ENCODE assay signal across 12 mouse cellular contexts in genomic region chr12:79674846-79675439, GRCm38 (mm10).
DNase-seq lines count a peak whose midpoint lies in the region; ATAC-seq and TF ChIP-seq lines count a peak whose summit lies in the region.
"Had no signal": no experiment of that assay in that cellular context is flagged by ENCODE, and none has a peak within 500 bp of the region (broad histone marks: within the 10 kb centered on the region; RNA-seq: fewer than 3 reads in every experiment).

No protein-coding gene starts in this region.

- no peak overlapping the region for H3K4me2 ChIP-seq in heart, embryonic 13.5 days
- H3K4me2 ChIP-seq in liver, embryonic 16.5 days (ENCODE audit: low read depth, low read length) = no peak overlapping the region
- H3K4me2 ChIP-seq in liver, embryonic 12.5 days = no peak overlapping the region
- H3K4me2 ChIP-seq: forebrain, embryonic 13.5 days; liver, embryonic 13.5 days had no signal

- no peak for TF ChIP-seq CTCF in small intestine, adult 2 months (IDR thresholded peaks at IDR 0.05; ENCODE audit: extremely low read depth, insufficient read length, insufficient replicate concordance, low read depth, low read length)

- no peaks in the 10 kb centered on the region for H3K27me3 ChIP-seq in heart, embryonic 13.5 days (replicated peaks)
- H3K27me3 ChIP-seq in heart, embryonic 10.5 days (ENCODE audit: insufficient read depth, poor library complexity, severe bottlenecking) = no peaks in the 10 kb centered on the region
- H3K27me3 ChIP-seq in liver, embryonic 16.5 days (ENCODE audit: control insufficient read depth, insufficient read depth, low read depth, low read length) = no peaks in the 10 kb centered on the region
- H3K27me3 ChIP-seq in liver, embryonic 12.5 days (replicated peaks) = no peaks in the 10 kb centered on the region
- no peaks in the 10 kb centered on the region for H3K27me3 ChIP-seq in small intestine, adult 2 months (ENCODE audit: control insufficient read depth, insufficient read depth, low read length)
- H3K27me3 ChIP-seq: forebrain, embryonic 13.5 days; liver, embryonic 13.5 days had no signal

- peaks cover 40% of the 10 kb centered on the region for H3K4me1 ChIP-seq in heart, embryonic 13.5 days
- peaks cover 31% of the 10 kb centered on the region for H3K4me1 ChIP-seq in heart, embryonic 10.5 days
- no peaks in the 10 kb centered on the region; the same call in 1 of the 2 replicates for H3K4me1 ChIP-seq in liver, embryonic 16.5 days (ENCODE audit: control insufficient read depth, low read depth, low read length)
- peaks cover 23% of the 10 kb centered on the region for H3K4me1 ChIP-seq in liver, embryonic 12.5 days
- H3K4me1 ChIP-seq in small intestine, adult 2 months (ENCODE audit: control insufficient read depth, insufficient read depth, insufficient read length, low read length) = peaks cover 2% of the 10 kb centered on the region; the same call in 1 of the 2 replicates

- H3K9me3 ChIP-seq in heart, embryonic 13.5 days = no peaks in the 10 kb centered on the region
- no peaks in the 10 kb centered on the region for H3K9me3 ChIP-seq in heart, embryonic 10.5 days
- H3K9me3 ChIP-seq in liver, embryonic 16.5 days (replicated peaks; ENCODE audit: control insufficient read depth, low read length) = no peaks in the 10 kb centered on the region
- no peaks in the 10 kb centered on the region for H3K9me3 ChIP-seq in liver, embryonic 12.5 days (replicated peaks)
- H3K9me3 ChIP-seq: forebrain, embryonic 13.5 days; liver, embryonic 13.5 days had no signal

- DNase-seq in heart, embryonic 10.5 days (ENCODE audit: low spot score) = no peak
- DNase-seq in forelimb bud, embryonic 11.5 days (ENCODE audit: low read depth, low spot score) = peak; percentile 61
- no peak for DNase-seq in spleen, adult 12 weeks (ENCODE audit: low spot score)
- no peak for DNase-seq in cerebellum, postnatal 36 days
- DNase-seq: cerebellum, adult 9-11 months; liver, embryonic 13.5 days had no signal

- H3K27ac ChIP-seq in heart, embryonic 13.5 days (replicated peaks) = peak overlapping the region; percentile 77
- H3K27ac ChIP-seq in heart, embryonic 10.5 days = no peak overlapping the region
- H3K27ac ChIP-seq in liver, embryonic 16.5 days (ENCODE audit: low read length) = peak overlapping the region; percentile 15
- H3K27ac ChIP-seq in liver, embryonic 12.5 days = no peak overlapping the region
- peak overlapping the region; percentile 60 for H3K27ac ChIP-seq in small intestine, adult 2 months (ENCODE audit: insufficient read depth, low read depth, low read length)
- H3K27ac ChIP-seq: forebrain, embryonic 13.5 days; liver, embryonic 13.5 days had no signal

- no peak for ATAC-seq in heart, embryonic 13.5 days (ENCODE audit: extremely low read depth, insufficient number of reproducible peaks, low FRiP score, low TSS enrichment)
- no peak for ATAC-seq in liver, embryonic 16.5 days (ENCODE audit: low read depth)
- ATAC-seq in liver, embryonic 12.5 days = no peak
- ATAC-seq: forebrain, embryonic 13.5 days had no signal

- WGBS in heart, embryonic 13.5 days = 80% methylated on average over 11 of the region's 11 CpGs
- WGBS in heart, embryonic 10.5 days = 89% methylated on average over 11 of the region's 11 CpGs
- 76% methylated on average over 11 of the region's 11 CpGs for WGBS in liver, embryonic 16.5 days (ENCODE audit: insufficient replicate concordance)
- WGBS in liver, embryonic 12.5 days (ENCODE audit: insufficient replicate concordance) = 84% methylated on average over 11 of the region's 11 CpGs
- 28% methylated on average over 11 of the region's 11 CpGs for WGBS in small intestine, adult 2 months

- no peak overlapping the region for H3K9ac ChIP-seq in heart, embryonic 13.5 days
- no peak overlapping the region for H3K9ac ChIP-seq in liver, embryonic 16.5 days (ENCODE audit: low read depth, low read length)
- H3K9ac ChIP-seq in liver, embryonic 12.5 days = no peak overlapping the region
- H3K9ac ChIP-seq: forebrain, embryonic 13.5 days; liver, embryonic 13.5 days had no signal

- no peak for TF ChIP-seq POLR2A in small intestine, adult 2 months (IDR thresholded peaks at IDR 0.05; ENCODE audit: low read depth, low read length)

- no peak overlapping the region for H3K4me3 ChIP-seq in heart, embryonic 13.5 days
- no peak overlapping the region for H3K4me3 ChIP-seq in heart, embryonic 10.5 days
- H3K4me3 ChIP-seq in liver, embryonic 16.5 days (ENCODE audit: low read depth, low read length) = no peak overlapping the region
- H3K4me3 ChIP-seq in liver, embryonic 12.5 days = no peak overlapping the region
- no peak overlapping the region for H3K4me3 ChIP-seq in small intestine, adult 2 months (ENCODE audit: low read depth, low read length)
- H3K4me3 ChIP-seq: forebrain, embryonic 13.5 days; layer of hippocampus, adult 2 months; liver, embryonic 13.5 days had no signal

- no peaks in the 10 kb centered on the region for H3K36me3 ChIP-seq in heart, embryonic 13.5 days
- no peaks in the 10 kb centered on the region for H3K36me3 ChIP-seq in heart, embryonic 10.5 days
- H3K36me3 ChIP-seq in liver, embryonic 16.5 days (ENCODE audit: control insufficient read depth, insufficient read depth) = no peaks in the 10 kb centered on the region
- no peaks in the 10 kb centered on the region for H3K36me3 ChIP-seq in liver, embryonic 12.5 days
- H3K36me3 ChIP-seq in small intestine, adult 2 months (ENCODE audit: control insufficient read depth, insufficient read depth, low read length) = no peaks in the 10 kb centered on the region
- H3K36me3 ChIP-seq: liver, embryonic 13.5 days had no signal

Comparison
In these comparisons a context has a peak if more than half of its experiments do, and no peak if none do; other contexts are left out.
1. H3K27ac ChIP-seq: peak in heart, embryonic 13.5 days (single experiment), liver, embryonic 16.5 days (single experiment) and small intestine, adult 2 months (single experiment); none in heart, embryonic 10.5 days (single experiment) and liver, embryonic 12.5 days (single experiment).